Mouse (Mus musculus) kidney, adult 2 months (tissue): ENCODE data around the gene Klk5.

ENCODE experiments used
- CTCF ChIP-seq: fragments of 200-500 bp; conservative IDR thresholded peaks from 2 replicates; pipeline ENCODE4 v1.5.1; 2011; ENCODE audit warnings: low read depth, mild to moderate bottlenecking, control low read depth, low read length, moderate library complexity, mixed read lengths; ENCODE audit not compliant: insufficient read depth, insufficient read length
- POLR2A ChIP-seq: fragments of 200-500 bp; IDR thresholded peaks from one replicate; pipeline ENCODE4 v1.6.1; 2011; ENCODE audit warnings: low read depth, low read length, control low read depth

DNA sequence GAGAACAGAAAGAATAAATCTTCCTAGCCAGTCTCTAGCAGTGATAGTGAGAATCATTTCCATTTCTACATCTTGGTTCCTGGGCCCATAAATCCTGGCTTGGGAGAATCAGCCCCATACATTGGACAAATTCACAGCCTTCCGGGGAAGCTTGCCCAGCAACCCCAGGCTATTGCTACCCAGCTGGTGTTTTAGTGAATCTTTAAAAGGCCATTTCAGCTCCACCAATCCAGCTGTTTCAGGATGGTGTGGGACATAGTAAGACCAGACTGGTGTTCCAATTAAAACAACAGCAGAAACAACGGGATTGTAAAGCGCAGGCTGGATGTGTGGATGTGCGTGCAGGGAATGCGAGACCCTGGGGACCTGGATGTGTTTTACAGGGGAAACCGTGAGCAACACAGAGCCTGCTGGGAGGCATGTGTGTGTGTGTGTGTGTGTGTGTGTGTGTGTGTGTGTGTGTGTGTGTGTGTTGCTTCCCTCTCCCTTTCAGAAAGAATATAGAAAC, 33.2 kb downstream of the Klk5 start:
- TF ChIP-seq CTCF (no peak), POLR2A (no peak)
